Mouse (Mus musculus) E14TG2a.4 (cell line): ENCODE data around the gene Nfe2l1.
A peak's percentile ranks its signal among the peaks of the same experiment; 100 is the strongest.

Experiments
- CTCF ChIP-seq: conservative IDR thresholded peaks from 2 replicates; pipeline ENCODE4 v1.5.1; 2014; ENCODE audit warnings: low read length
- NANOG ChIP-seq: IDR thresholded peaks from 2 replicates; pipeline ENCODE4 v1.6.1; 2014; ENCODE audit warnings: borderline replicate concordance, low read length, mixed read lengths
- POU5F1 ChIP-seq: IDR thresholded peaks from 2 replicates; pipeline ENCODE4 v1.6.1; 2014; ENCODE audit warnings: low read length, borderline replicate concordance

DNA sequence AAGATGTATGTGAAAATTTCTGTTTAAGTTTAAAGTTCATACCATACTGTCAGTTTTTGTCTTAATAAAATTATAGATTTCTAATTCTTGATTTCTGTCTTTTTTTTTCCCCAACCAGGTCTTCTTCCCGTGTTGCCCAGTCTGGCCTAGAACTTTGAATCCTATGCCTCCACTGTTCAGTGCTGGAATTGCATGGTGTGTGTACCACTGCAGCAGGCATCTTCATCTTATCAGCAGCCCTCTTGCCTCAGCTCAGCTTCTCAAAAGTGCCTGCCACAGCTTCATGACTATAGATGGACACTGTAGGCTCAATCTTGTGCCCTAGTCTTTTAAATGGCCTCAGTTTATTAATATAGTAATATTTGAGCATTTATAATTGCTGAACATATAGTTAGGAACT is 21.7 kb downstream of the Nfe2l1 start:
- TF ChIP-seq CTCF (peak; percentile 34), POU5F1 (no peak), NANOG (no peak)
